26 mouse cellular contexts compared by ENCODE assay signal in the genomic region with DNA sequence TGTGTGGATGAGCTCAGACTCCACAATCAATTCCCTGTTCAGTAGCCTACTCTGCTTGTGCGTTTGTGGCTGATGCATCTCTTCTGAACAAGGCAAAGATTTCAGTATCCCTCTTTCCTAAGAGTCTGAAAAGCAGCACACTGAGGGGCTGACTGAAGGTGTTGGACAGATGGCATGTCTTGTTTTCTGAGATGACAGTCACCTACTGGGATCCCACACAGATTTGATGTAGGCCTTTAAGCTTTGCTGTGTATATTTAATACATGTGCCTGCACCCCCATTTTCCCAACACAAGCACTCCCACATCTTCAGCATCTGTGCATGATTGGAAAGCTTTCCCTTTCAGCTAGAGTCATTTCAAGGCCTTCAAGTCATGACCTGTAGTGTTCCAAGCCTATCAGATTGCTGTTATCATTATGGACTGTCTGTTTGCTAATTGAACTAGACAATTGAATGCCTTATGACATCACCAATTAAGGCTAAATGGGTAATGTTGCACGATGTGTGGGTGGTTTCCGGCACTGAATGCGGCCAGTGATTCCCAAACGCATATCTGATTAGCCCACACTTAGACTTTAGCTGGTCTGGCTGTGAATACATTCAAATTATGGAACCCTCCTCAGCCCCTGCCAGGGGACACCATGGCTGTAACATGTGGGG. TPM values are rescaled to one million over a fixed set of nuclear protein-coding genes. Genes with fewer than 3 reads are reported as not detected.
DNase-seq lines count a peak whose midpoint lies in the region; ATAC-seq lines count a peak whose summit lies in the region.
"Had no signal": no experiment of that assay in that cellular context is flagged by ENCODE, and none has a peak within 500 bp of the region (broad histone marks: within the 10 kb centered on the region; RNA-seq: fewer than 3 reads in every experiment).

No protein-coding gene starts in this region.

- H3K9me3 ChIP-seq in intestine, embryonic 14.5 days (ENCODE audit: control insufficient read depth, low read length), result no peaks in the 10 kb centered on the region
- no peaks in the 10 kb centered on the region for H3K9me3 ChIP-seq in intestine, embryonic 16.5 days (ENCODE audit: control insufficient read depth, low read length)
- no peaks in the 10 kb centered on the region for H3K9me3 ChIP-seq in limb, embryonic 10.5 days (replicated peaks)
- H3K9me3 ChIP-seq: hindbrain, embryonic 10.5 days; intestine, embryonic 15.5 days; limb, embryonic 13.5 days had no signal

- no peak overlapping the region for H3K9ac ChIP-seq in intestine, embryonic 14.5 days (ENCODE audit: low read length)
- no peak overlapping the region for H3K9ac ChIP-seq in intestine, embryonic 16.5 days (ENCODE audit: low read depth, low read length)
- H3K9ac ChIP-seq: forebrain, postnatal 0 days; intestine, embryonic 15.5 days; limb, embryonic 13.5 days had no signal

- H3K27ac ChIP-seq in intestine, embryonic 14.5 days (ENCODE audit: low read depth), result no peak overlapping the region
- no peak overlapping the region for H3K27ac ChIP-seq in intestine, embryonic 16.5 days (ENCODE audit: low read length)
- no peak overlapping the region for H3K27ac ChIP-seq in limb, embryonic 10.5 days
- H3K27ac ChIP-seq: gastrocnemius, adult 2 months; hindbrain, embryonic 10.5 days; intestine, embryonic 15.5 days; limb, embryonic 13.5 days had no signal

- no peak overlapping the region for H3K4me3 ChIP-seq in intestine, embryonic 14.5 days (ENCODE audit: low read depth, low read length)
- no peak overlapping the region for H3K4me3 ChIP-seq in intestine, embryonic 16.5 days (ENCODE audit: low read length)
- no peak overlapping the region for H3K4me3 ChIP-seq in limb, embryonic 10.5 days
- H3K4me3 ChIP-seq: gastrocnemius, adult 2 months; hindbrain, embryonic 10.5 days; intestine, embryonic 15.5 days; limb, embryonic 13.5 days had no signal

- peak; percentile 33 for DNase-seq in intestine, embryonic 14.5 days (ENCODE audit: low spot score)
- peak; percentile 73 for DNase-seq in Muller cell, postnatal 12 days (ENCODE audit: inconsistent ontology term)
- DNase-seq in limb, embryonic 10.5 days (ENCODE audit: low spot score), result peak; percentile 15
- DNase-seq in telencephalon, adult 2 months (ENCODE audit: low read depth, low spot score), result peak; percentile 24
- DNase-seq in gastrocnemius, adult 8-10 months (ENCODE audit: low spot score in 2 of 2), result no peak
- DNase-seq: adrenal gland, adult 8-10 months; B cell, adult 2 months; cerebellum, adult 11 months; cerebellum, adult 9-10 months; cerebellum, postnatal 36 days; forebrain, postnatal 0 days; gastrocnemius, adult 2 months; heart, postnatal 14 days; kidney, adult 8-10 months; kidney, postnatal 10 days; layer of hippocampus, postnatal 36 days; lung, postnatal 36 days; spleen, adult 18-20 months had no signal

- no peaks in the 10 kb centered on the region for H3K4me1 ChIP-seq in intestine, embryonic 14.5 days (replicated peaks; ENCODE audit: control insufficient read depth, insufficient read depth, low read length)
- peaks cover 4% of the 10 kb centered on the region; the same call in 1 of the 2 replicates for H3K4me1 ChIP-seq in intestine, embryonic 16.5 days (ENCODE audit: control insufficient read depth, insufficient read depth, low read length)
- peaks cover 6% of the 10 kb centered on the region; the same call in 1 of the 2 replicates for H3K4me1 ChIP-seq in limb, embryonic 10.5 days
- H3K4me1 ChIP-seq: hindbrain, embryonic 10.5 days; intestine, embryonic 15.5 days; limb, embryonic 13.5 days had no signal

- no peaks in the 10 kb centered on the region for H3K36me3 ChIP-seq in intestine, embryonic 14.5 days (ENCODE audit: control insufficient read depth, insufficient read depth, low read length)
- H3K36me3 ChIP-seq in intestine, embryonic 16.5 days (ENCODE audit: control insufficient read depth, insufficient read depth, low read length), result no peaks in the 10 kb centered on the region
- no peaks in the 10 kb centered on the region for H3K36me3 ChIP-seq in limb, embryonic 10.5 days
- H3K36me3 ChIP-seq: hindbrain, embryonic 10.5 days; intestine, embryonic 15.5 days; limb, embryonic 13.5 days had no signal

- H3K27me3 ChIP-seq in intestine, embryonic 14.5 days (replicated peaks; ENCODE audit: control insufficient read depth, insufficient read depth, low read length), result no peaks in the 10 kb centered on the region
- H3K27me3 ChIP-seq in intestine, embryonic 16.5 days (replicated peaks; ENCODE audit: control insufficient read depth, insufficient read depth, low read length), result no peaks in the 10 kb centered on the region
- H3K27me3 ChIP-seq in limb, embryonic 10.5 days (ENCODE audit: low read depth, poor library complexity, severe bottlenecking), result no peaks in the 10 kb centered on the region
- H3K27me3 ChIP-seq: intestine, embryonic 15.5 days; limb, embryonic 13.5 days had no signal

- H3K4me2 ChIP-seq in intestine, embryonic 14.5 days (ENCODE audit: low read length), result no peak overlapping the region
- no peak overlapping the region for H3K4me2 ChIP-seq in intestine, embryonic 16.5 days (ENCODE audit: low read depth, low read length)
- H3K4me2 ChIP-seq: intestine, embryonic 15.5 days; limb, embryonic 13.5 days; liver, embryonic 11.5 days; midbrain, embryonic 11.5 days had no signal

- 79% methylated on average over 5 of the region's 5 CpGs for WGBS in intestine, embryonic 14.5 days
- WGBS in intestine, embryonic 16.5 days, result 78% methylated on average over 5 of the region's 5 CpGs
- 89% methylated on average over 5 of the region's 5 CpGs for WGBS in limb, embryonic 10.5 days

- ATAC-seq in intestine, embryonic 14.5 days (replicated peaks; ENCODE audit: low FRiP score, low TSS enrichment, low read depth), result no peak
- ATAC-seq in intestine, embryonic 16.5 days, result no peak
- ATAC-seq: forebrain, postnatal 0 days; hindbrain, embryonic 16.5 days; intestine, embryonic 15.5 days; midbrain, embryonic 16.5 days had no signal

RNA-seq across cellular contexts. Expression of a gene that starts 9.2 kb away (rescaled TPM):
- polyA plus RNA-seq in intestine, embryonic 14.5 days (2014; fragmentation: Nextera tagmentation; extraction: Ambion mirVana), result 22.4 and 26.7 TPM in 2 replicates
- polyA plus RNA-seq in intestine, embryonic 16.5 days (2015; fragmentation: Nextera tagmentation; extraction: Ambion mirVana), result 14.3 and 15.1 TPM in 2 replicates
- 23.8 and 26.7 TPM in 2 replicates for polyA plus RNA-seq in limb, embryonic 10.5 days (2016; fragmentation: Nextera tagmentation; extraction: Ambion mirVana)
- 1 to 10 TPM; 1.6 to 4.1 (median 3.4) TPM for total RNA-seq in gastrocnemius, adult 8-10 months (2022)

Comparison
In these comparisons a context has a peak if more than half of its experiments do, and no peak if none do; other contexts are left out.
1. DNase-seq: peak in intestine, embryonic 14.5 days (single experiment), Muller cell, postnatal 12 days (single experiment), limb, embryonic 10.5 days (single experiment) and telencephalon, adult 2 months (single experiment); none in gastrocnemius, adult 8-10 months (0 of 2).